Mouse (Mus musculus) right cerebral cortex, postnatal 25 days (tissue): ENCODE results near the gene Kbtbd4.

ENCODE experiments used
- DNase-seq: peaks from one replicate; pipeline ENCODE4 v3.0.0; 2022

Kbtbd4 gene

GRCm38 (mm10) chr2:90960012-90960411, 55.5 kb downstream of the Kbtbd4 start:
- DNase-seq: no peak
